Mouse (Mus musculus) adrenal gland, postnatal 4 days (tissue): ENCODE results near the gene Zfp961. TPM values are rescaled to one million over a fixed set of nuclear protein-coding genes. Genes with fewer than 3 reads are reported as not detected.
"Not testable (repeated sequence)": the region's sequence is repeated elsewhere in the genome, so short reads cannot be mapped to it uniquely, and the experiment has no call there.

ENCODE experiments used
- DNase-seq, 2 experiments: peaks; one replicate each; pipeline ENCODE4 v3.0.0; 2021 to 2022; ENCODE audit warnings: low spot score in 2 of 2, mixed read lengths in 2 of 2
- long read RNA-seq, 2 experiments: library from polyadenylated mRNA; stranded (forward); transcript quantifications; one replicate each; pipeline ENCODE4 v2.0.0; 2021
- total RNA-seq, 2 experiments: library from RNA; stranded (reverse); gene quantifications; 2 replicates each; pipeline ENCODE4 v1.2.3; 2021

The Zfp961 gene
- 10 to 100 TPM; 32.9 to 33.4 TPM for total RNA-seq
- long read RNA-seq, experiment 1, transcript Zfp961-208 (2 exons, 701 nt): major isoform, 5 of 14 reads
- long read RNA-seq, experiment 1, partial matches to known transcripts: 3 of 14 reads
- long read RNA-seq, experiment 1, other reads (novel, unspliced or antisense): 0 of 14 reads
- long read RNA-seq, experiment 2, transcript Zfp961-208 (2 exons, 701 nt): major isoform, 7 of 20 reads
- long read RNA-seq, experiment 2, partial matches to known transcripts: 1 of 20 reads
- long read RNA-seq, experiment 2, other reads (novel, unspliced or antisense): 2 of 20 reads

DNA sequence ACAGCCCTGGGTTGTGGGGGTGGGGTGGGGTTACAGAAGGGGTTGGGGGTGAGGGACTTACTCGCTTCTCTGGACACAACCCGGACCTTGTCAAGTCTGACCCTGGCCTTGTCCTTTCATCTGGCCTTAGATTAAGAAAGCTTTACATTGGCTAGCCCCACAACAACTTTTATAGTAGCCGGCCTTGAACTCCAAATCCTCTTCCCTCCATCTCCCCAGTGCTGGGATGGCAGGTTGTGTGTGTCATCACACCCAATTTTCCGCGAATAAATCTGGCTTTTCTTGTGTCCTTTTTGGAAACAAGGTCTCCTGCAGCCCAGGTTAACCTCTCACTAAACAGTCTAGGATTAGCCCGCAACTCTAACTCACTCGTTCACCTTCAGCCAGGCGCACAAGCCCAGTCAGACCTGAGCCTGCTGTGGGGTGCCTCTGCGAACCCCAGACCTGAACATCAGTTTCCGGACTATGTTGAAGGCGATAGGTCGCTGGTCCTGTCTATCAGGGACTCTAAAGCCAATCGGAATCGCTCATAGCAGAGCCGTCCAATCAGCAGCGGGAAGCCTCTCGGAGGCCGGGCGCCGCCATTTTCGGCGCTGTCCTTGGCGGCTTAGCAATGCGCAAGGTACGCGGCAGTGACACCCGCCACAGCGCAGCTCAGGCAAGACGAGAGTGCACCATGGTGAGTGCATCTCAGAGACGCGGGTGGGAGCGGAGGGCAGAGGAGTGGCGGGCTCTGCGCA is at the start of gene Zfp961:
Gene Zfp961, plus strand, starts transcription at position 557 of the 740 bp plus-strand sequence.
- peak; percentile 94 to 95 for DNase-seq

DNA sequence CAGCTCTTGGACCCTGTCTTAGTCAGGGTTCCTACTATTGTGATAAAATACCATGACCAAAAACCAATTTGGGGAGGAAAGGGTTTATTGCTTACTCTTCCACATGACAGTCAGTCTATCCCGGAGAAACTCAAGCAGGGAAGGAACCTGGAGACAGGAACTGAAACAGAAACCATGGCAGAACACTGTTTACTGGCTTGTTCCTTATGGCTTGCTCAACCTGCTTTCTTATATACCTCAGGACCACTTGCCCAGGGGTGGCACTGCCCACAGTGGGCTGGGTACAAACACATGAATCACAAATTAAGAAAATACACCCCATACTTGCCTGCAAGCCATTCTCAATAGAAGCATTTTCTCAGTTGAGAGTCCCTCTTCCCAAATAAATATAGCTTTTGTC is 47.8 kb upstream of the Zfp961 start:
- not testable (repeated sequence) for DNase-seq

GRCm38 (mm10) chr8:71906809-71907208 is 44.0 kb upstream of the Zfp961 start:
- DNase-seq: no peak

- DNase-seq: no peak
Measured at GRCm38 (mm10) chr8:71907798-71908257, 43.0 kb upstream of the Zfp961 start.

- peak; percentile 66 to 77 for DNase-seq
Measured at GRCm38 (mm10) chr8:71908309-71909261, 42.3 kb upstream of the Zfp961 start, which contains the start of the genes Zfp882 and Zfp617. Gene Zfp882 (plus strand): TSS chr8:71908608. Gene Zfp617 (plus strand): TSS chr8:71908635.

DNA sequence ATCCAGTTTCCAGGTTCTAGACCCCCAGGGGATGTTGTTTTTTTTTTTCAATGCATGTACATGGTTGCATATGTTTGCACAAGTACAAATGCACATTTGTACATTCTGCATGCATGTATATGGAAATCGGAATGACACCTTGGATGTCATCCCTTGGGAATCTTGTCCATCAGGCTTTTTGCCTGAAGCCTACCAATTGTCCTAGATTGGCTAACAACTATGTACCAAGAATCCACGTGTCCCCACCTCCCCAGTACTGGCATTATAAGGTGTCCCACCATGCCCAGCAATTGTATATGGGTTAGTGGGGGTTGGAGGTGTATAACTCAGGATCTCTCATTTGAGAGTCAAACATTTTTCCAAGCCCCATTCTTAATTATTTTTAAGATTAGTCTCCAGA is 38.6 kb upstream of the Zfp961 start:
- DNase-seq: no peak

GRCm38 (mm10) chr8:71922567-71923401 is 28.1 kb upstream of the Zfp961 start:
- peak; percentile 78 to 89 for DNase-seq

DNA sequence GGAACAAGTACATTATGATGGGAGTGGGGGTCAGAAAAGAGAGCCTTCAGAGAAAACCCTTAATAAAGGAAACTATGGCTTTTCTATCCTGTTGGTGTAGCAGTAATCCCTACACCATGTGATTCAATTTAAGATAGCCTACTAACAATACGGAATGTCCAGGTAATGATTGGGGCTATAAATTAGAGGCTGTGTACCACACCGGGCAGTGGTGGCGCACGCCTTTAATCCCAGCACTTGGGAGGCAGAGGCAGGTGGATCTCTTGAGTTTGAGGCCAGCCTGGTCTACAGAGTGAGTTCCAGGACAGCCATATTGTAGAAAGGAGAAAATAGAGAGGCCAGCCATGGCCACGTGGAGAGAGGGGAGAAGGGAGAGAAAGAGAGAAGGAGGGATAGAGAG is 25.0 kb upstream of the Zfp961 start:
- DNase-seq: no peak

DNA sequence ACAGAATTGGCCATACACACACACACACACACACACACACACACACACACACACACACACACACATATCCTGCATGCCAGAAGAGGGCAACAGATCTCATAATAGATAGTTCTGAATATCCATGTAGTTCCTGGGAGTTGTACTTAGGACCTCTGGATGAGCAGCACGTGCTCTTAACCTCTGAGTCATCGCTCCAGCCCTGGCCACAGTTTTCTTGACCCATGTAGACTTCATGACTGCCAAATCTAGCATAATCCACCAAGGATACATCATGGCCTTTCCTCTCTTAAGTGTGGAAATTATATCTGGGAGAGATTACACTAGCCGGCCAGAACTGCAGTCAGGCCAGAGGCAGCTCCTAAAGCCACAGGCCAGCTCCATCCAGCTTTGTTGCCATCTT is 24.3 kb upstream of the Zfp961 start:
- no peak for DNase-seq

- DNase-seq: no peak
Measured at GRCm38 (mm10) chr8:71927779-71928178, 23.1 kb upstream of the Zfp961 start.

DNA sequence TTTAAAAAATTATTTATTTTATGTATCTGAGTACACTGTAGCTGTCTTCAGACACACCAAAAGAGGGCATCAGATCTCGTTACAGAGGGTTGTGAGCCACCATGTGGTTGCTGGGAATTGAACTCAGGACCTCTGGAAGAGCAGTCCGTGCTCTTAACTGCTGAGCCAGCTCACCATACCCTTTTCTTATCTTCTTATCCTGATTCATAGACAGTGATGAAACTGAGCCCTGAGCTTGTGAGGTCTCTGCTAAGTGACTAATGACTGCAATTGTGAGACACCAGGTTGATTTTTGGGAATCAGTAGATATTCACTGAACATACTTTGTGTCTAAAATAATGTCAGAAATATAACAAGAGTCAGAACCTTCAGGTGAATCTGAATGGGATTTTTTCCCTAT is 12.8 kb upstream of the Zfp961 start:
- DNase-seq: not testable (repeated sequence)

GRCm38 (mm10) chr8:71940293-71941208 is 10.3 kb upstream of the Zfp961 start:
- DNase-seq: no peak

GRCm38 (mm10) chr8:71941776-71942175 is 9.1 kb upstream of the Zfp961 start:
- no peak for DNase-seq

DNA sequence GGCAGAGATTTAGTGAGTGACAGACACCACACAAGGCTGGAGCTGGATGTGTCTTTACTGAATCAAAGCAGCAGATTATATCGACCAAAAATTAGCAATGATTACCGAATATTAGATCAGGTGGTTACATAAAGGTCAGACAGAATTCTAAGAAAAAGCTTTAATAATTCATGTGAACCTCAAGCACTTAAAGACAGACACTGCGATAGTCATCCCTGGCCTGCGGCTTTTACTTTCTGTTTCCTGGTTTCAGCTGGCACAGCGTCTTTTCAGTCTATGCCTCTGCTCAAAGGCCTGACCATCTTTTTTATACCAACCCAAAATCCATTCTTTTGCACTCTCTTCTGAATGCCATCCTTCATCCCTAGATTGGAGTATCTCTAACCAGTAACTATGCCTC is 2.2 kb upstream of the Zfp961 start:
- DNase-seq: no peak

DNA sequence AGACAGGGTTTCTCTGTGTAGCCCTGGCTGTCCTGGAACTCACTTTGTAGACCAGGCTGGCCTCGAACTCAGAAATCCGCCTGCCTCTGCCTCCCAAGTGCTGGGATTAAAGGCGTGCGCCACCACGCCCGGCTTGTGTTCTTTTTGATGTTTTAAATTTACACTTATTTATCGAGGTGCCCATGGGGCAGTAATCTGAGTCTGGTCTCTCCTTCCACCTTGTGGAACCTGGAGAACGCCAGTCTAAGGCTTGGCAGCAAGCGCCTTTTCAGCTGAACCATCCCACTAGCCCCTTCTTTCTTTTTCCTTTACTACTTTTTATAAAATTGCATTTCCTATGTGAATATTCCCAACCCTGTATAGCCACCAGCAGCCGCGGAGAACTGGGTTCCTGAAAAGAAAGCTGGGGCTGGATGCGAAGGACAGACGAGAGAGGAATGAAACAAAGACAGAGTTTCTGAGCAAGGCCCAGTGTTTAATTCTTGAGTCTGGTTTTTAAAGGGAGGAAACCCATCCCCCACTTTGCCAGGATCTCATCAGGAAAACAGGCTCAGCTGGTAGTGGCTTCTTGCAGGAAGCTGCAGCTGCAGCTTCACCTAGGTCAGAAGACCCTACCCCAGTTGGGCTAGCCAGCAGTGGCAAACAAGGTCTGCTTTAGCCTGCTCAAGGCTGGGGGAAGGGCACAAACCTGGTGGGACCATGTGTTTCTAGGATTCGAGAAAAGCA is 761 bp downstream of the Zfp961 start:
- DNase-seq: no peak

- no peak for DNase-seq
Measured at GRCm38 (mm10) chr8:71952489-71952888, 1.7 kb downstream of the Zfp961 start.

- DNase-seq: not testable (repeated sequence)
Measured at GRCm38 (mm10) chr8:71952961-71953700, 2.3 kb downstream of the Zfp961 start.

DNA sequence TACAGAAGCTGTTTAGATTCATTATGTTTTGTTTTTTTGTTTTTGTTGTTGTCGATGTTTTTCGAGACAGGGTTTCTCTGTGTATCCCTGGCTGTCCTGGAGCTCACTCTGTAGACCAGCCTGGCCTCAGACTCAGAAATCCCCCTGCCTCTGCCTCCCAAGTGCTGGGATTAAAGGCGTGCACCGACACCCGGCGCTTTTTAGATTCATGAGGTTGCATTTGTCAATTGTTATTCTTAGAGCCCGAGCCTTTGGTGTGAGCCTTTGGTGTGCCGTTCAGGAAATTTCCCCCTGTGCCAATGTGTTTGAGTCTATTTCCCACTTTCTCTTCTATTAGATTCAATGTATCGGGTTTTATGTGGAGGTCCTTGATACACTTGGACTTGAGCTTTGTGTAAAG is 3.8 kb downstream of the Zfp961 start:
- no peak for DNase-seq
